Comparison of ENCODE assay signal across 37 mouse cellular contexts in genomic region chr4:35148326-35148725, GRCm38 (mm10). TPM values are rescaled to one million over a fixed set of nuclear protein-coding genes. Genes with fewer than 3 reads are reported as not detected.
"Had no signal": no experiment of that assay in that cellular context is flagged by ENCODE, and none has a peak within 500 bp of the region (broad histone marks: within the 10 kb centered on the region; RNA-seq: fewer than 3 reads in every experiment).

No protein-coding gene starts in this region.

- ATAC-seq: forebrain, embryonic 13.5 days; forebrain, embryonic 14.5 days; forebrain, embryonic 15.5 days; forebrain, embryonic 16.5 days; forebrain, postnatal 0 days had no signal

- H3K4me3 ChIP-seq: embryonic facial prominence, embryonic 10.5 days; embryonic facial prominence, embryonic 12.5 days; embryonic facial prominence, embryonic 13.5 days; embryonic facial prominence, embryonic 15.5 days; erythroblast, embryonic 14.5 days; forebrain, embryonic 10.5 days; forebrain, embryonic 12.5 days; forebrain, embryonic 13.5 days; forebrain, embryonic 15.5 days; gastrocnemius, adult 2 months; heart, adult 2 months had no signal

- H3K9me3 ChIP-seq: embryonic facial prominence, embryonic 10.5 days; embryonic facial prominence, embryonic 12.5 days; embryonic facial prominence, embryonic 13.5 days; embryonic facial prominence, embryonic 15.5 days; forebrain, embryonic 10.5 days; forebrain, embryonic 12.5 days; forebrain, embryonic 13.5 days; forebrain, embryonic 15.5 days had no signal

- DNase-seq: cerebellum, adult 2 months; cerebellum, adult 8-10 months; cerebellum, adult 9-10 months; cerebellum, adult 9-11 months; cerebellum, postnatal 10 days; cerebellum, postnatal 14 days; cerebellum, postnatal 25 days; cerebellum, postnatal 36 days; embryo, embryonic 11 days; forebrain, postnatal 0 days; gastrocnemius, adult 2 months; gastrocnemius, postnatal 10 days; gastrocnemius, postnatal 14 days; gastrocnemius, postnatal 25 days; gastrocnemius, postnatal 36 days; heart, adult 18-20 months; heart, adult 2 months had no signal

- H3K4me2 ChIP-seq: embryonic facial prominence, embryonic 12.5 days; embryonic facial prominence, embryonic 13.5 days; embryonic facial prominence, embryonic 15.5 days; forebrain, embryonic 12.5 days; forebrain, embryonic 13.5 days; forebrain, embryonic 15.5 days had no signal

- H3K27ac ChIP-seq: embryonic facial prominence, embryonic 10.5 days; embryonic facial prominence, embryonic 12.5 days; embryonic facial prominence, embryonic 13.5 days; embryonic facial prominence, embryonic 15.5 days; forebrain, embryonic 10.5 days; forebrain, embryonic 12.5 days; forebrain, embryonic 13.5 days; forebrain, embryonic 15.5 days; gastrocnemius, adult 2 months; heart, adult 2 months had no signal

- H3K36me3 ChIP-seq: embryonic facial prominence, embryonic 10.5 days; embryonic facial prominence, embryonic 12.5 days; embryonic facial prominence, embryonic 13.5 days; embryonic facial prominence, embryonic 15.5 days; forebrain, embryonic 10.5 days; forebrain, embryonic 12.5 days; forebrain, embryonic 15.5 days had no signal

- H3K9ac ChIP-seq: embryonic facial prominence, embryonic 12.5 days; embryonic facial prominence, embryonic 13.5 days; embryonic facial prominence, embryonic 15.5 days; forebrain, embryonic 12.5 days; forebrain, embryonic 13.5 days; forebrain, embryonic 15.5 days; forebrain, postnatal 0 days had no signal

- H3K27me3 ChIP-seq: embryonic facial prominence, embryonic 12.5 days; embryonic facial prominence, embryonic 13.5 days; embryonic facial prominence, embryonic 15.5 days; forebrain, embryonic 12.5 days; forebrain, embryonic 13.5 days; forebrain, embryonic 15.5 days had no signal

- H3K4me1 ChIP-seq: forebrain, embryonic 10.5 days; forebrain, embryonic 12.5 days; forebrain, embryonic 13.5 days; forebrain, embryonic 15.5 days had no signal

RNA-seq across cellular contexts. Expression of gene Ifnk, which starts 3.5 kb away (rescaled TPM):
- total RNA-seq: common myeloid progenitor, adult 5-6 weeks; forebrain, postnatal 0 days; gastrocnemius, adult 18-20 months; gastrocnemius, adult 2 months; gastrocnemius, adult 8-10 months; gastrocnemius, postnatal 10 days; gastrocnemius, postnatal 14 days; gastrocnemius, postnatal 25 days; gastrocnemius, postnatal 36 days; gastrocnemius, postnatal 4 days; granulocyte monocyte progenitor cell, adult 5-6 weeks; heart, adult 18-20 months; heart, adult 2 months had no signal
- polyA plus RNA-seq: cerebellum, adult 2 months; cortical plate, adult 2 months; embryonic facial prominence, embryonic 14.5 days; embryonic facial prominence, embryonic 15.5 days; erythroblast, embryonic 14.5 days; forebrain, embryonic 13.5 days; forebrain, embryonic 14.5 days; forebrain, postnatal 0 days; frontal cortex, adult 2 months; gonadal fat pad, adult 2 months; heart, adult 2 months had no signal

RNA-seq across cellular contexts. Expression of gene Mob3b, which starts 9.0 kb away (rescaled TPM):
- polyA plus RNA-seq: erythroblast, embryonic 14.5 days had no signal
